Mouse (Mus musculus): ENCODE results near the gene Naaladl2.
A peak's percentile ranks its signal among the peaks of the same experiment; 100 is the strongest.
"Not testable (repeated sequence)": the region's sequence is repeated elsewhere in the genome, so short reads cannot be mapped to it uniquely, and the experiment has no call there.

The Naaladl2 gene

DNA sequence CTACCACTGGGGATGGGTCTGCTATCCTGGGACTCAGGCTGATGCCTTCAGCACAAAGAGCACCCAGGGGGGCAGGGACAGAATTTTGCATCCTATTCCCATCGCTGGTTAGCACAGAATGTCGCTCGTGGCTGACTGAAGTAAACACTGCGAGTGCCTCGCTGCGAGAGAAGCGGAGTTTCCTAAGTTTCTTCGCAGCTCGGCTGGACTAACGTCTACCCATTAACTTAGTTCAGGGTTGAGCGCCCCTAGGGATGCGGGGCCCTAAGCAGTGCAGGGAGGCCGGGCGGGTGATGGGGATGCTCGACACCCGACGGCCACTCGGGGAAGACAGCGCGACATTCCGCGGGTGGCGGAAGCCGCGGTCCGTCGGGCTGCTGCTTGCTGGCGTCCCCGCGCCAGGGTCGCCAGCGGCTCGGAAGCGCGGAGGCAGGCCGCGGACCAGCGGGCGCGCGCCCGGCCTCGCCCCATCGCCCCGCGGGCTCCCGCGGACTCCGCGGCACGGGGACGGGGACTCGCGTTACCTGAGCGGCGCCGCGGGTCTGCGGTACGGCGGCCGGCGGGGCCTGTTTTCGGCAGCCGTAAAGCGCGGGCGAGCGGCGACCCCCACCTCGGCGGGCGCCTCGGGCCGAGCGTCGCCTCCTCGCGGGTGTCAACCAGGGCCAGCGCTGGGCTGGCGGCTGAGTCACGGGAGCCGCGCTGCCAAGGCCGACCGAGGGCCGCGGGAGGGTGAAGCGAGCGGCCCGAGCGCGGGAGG, at the start of gene Naaladl2:
Naaladl2 (minus strand) TSS at position 707 of the 757 bp plus-strand sequence.
- DNase-seq (ENCODE audit: extremely low read depth, low read depth, low spot score): no peak

DNA sequence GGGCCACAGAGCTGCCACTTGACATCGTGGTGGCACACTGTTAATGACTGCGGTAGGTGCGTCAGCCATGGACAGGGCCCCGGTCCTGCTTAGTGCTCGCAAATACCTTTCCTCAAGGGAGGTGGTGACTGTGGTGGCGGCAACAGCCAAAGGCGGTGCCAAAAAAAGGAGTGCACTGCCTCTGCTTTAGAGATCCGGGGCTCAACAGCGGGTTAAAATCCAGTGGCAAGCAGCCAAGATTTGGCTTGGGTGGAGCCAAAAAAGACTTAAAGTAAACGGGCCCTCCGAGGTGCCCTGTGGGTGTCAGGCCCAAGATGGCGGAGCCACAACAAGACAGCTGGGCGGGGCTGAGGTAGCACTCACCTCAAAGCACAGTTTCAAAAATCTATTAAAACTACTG, 7.7 kb upstream of the Naaladl2 start:
- DNase-seq (ENCODE audit: extremely low read depth, low read depth, low spot score): no peak

DNA sequence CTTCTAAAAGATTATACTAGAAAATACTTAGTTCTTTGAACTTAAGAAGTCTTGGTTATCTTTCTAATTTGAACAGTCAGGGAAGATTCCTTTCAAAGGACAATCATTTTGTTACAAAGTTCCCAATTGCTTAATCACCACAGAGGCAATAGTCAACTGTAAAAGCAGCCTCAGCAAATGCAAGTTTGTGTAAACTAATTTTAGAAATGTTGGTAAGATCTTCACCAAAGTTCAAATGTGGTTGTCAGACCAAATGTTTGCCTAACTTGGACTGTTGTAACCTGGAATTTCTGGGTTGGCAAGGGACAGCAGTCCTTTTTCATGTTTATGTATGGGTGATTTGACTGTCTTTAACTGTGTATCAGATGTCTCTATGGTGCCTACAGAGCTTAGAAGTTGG, 3.2 kb upstream of the Naaladl2 start:
- DNase-seq (ENCODE audit: extremely low read depth, low read depth, low spot score): no peak

DNA sequence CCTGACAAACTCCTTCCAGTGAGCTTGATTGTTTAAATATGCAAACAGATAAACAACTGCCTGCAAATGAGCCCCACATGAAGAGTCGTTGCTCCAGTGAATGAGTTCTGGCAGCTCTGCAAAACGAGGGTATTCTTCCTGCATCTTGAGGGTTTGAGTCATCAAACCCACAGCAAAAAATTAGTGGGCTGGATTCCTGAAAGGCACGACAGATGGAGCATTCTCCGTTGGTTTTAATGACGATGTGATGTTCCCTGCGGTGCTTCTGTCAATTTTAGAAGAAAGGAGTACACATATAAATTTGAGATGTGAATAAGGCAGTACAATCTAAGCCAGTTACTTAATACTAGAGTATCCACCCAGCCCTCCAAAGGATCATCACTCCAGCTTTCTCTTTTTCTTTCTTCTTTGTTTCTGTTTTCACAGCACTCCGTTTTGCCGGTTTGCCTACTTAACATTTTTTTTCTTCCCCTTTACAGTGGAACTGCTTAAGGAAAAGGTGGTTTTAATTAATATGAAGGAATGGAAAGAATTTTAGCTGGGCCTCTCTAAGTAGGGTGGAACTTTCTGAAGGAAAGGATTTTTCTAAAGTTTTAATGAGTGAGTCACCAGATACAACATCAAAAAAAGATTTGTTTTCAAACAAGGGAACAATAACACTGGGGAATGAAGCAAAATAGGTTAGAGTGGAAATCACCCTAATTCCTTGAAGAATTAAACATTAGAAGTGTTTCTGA, 1.1 kb upstream of the Naaladl2 start:
- no peak for DNase-seq (ENCODE audit: extremely low read depth, low read depth, low spot score)

DNA sequence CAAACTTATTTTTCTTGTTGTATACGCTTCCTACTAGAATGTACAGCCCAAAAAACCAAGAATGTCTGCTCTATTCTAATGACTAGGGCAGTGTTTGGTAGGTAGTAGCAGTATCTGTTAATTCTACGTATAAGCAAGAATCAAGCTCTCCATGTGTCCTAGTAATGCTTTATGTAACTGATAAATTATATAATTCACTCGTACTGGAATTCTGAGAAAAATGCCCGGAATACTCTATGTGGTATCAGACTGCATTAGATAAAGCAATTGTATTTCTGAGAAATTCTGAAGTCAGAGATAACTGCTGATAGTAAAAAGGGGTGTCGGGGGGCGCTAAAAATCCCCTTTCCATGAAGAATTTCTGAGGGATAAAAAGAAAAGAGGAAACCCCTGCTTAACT, 950 bp downstream of the Naaladl2 start:
- no peak for DNase-seq (ENCODE audit: extremely low read depth, low read depth, low spot score)

DNA sequence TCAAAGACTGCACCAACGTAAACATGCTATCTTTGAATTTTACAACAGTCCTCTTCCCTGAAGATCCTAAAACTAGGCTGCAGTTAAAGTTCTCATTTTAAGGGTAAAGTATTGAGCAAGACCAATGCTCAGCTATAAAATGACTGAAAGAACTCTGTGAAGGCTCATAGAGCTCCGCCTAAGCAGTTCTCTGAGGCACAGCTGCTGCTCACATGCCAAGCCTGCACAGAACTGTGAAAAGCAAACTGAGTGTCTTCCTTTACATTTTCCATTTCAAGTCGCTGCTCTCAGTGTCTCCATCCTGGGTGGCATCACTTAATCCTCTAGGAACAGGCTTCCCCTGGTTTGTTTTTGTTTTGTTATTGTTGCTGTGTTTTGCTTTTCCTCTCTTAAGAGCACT, 12.2 kb downstream of the Naaladl2 start:
- no peak for DNase-seq (ENCODE audit: extremely low read depth, low read depth, low spot score)

DNA sequence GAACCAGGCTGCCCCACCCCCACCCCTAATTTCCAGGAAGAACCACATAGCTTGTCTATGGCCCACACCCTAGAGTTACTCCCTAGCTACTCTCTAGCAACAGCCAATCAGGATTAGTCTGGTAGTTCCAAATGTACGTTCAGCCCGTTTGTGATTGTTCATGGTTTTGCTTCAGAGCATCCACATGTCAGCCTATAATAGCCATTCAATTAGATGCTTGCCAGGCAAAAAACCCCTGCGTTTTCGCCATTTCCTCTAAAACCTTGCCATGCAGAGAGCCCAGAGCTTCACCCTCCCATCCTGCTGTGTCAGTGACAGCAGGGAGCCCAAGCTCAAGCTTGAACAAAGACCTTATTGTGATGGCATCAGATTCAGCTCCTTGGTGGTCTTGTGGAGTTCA, 16.2 kb downstream of the Naaladl2 start:
- DNase-seq (ENCODE audit: extremely low read depth, low read depth, low spot score): no peak

DNA sequence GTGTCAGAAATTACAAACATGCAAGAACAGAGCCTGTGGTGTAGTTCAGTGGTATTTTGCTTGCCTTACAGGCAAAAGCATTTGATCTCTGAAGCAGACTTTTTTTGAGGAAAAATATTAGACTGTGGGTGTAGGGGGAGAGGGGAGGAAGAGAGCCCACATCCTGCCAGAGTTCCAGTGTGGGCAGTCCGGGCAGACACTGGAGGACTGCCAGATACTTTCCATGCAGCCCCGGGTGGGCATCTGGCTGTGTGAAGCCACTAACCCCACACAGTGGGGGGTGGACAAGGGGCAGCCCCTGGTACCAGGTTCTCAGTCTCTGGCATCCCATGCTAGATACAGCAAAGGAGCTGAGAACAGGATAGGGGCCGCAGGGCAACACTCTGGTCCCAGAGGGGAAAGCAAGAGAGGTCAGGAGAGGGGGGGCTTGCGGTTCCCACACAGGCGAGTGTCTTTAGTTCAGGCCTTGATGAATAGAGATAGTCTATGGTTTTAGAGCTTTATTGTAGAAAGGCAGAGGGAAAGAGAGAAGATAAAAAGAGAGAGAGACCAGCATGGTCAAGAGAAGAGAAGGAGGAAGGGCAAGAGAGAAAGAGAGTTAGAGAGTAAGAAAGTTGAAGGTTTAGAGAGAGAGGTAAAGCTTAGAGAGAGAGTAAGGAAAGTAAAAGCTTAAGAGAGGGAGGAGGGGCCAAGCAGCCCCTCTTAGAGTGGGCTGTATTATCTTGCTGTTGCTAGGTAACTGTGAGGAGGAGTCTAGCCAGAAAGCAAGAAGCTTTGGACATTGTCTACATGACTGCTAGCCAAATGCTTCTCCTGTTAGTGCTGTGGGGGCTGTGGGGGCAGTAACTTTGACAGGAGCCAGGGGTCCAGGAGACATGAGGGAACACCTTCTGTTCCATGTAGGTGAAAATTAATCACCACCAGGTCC, 18.9 kb downstream of the Naaladl2 start:
- no peak for DNase-seq (ENCODE audit: extremely low read depth, low read depth, low spot score)

DNA sequence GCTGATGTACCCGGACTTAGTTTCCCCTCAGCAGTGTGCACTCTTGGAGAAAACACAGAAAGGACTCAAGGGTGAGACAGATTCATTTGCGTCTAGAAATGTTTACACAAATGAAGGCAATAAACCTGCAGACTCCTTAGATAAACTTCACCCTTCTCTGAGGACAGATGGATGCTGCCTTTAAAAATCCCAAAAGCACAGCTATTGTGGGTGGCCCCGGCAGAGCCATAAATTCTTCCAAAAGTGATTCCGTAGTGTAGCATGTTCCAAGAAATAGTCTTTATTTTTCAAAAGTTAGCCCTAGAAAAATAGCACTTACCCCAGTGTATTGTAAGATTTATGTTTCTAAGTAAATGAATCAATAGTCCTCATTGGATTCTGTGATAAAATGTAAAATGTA, 31.0 kb downstream of the Naaladl2 start:
- no peak for DNase-seq (ENCODE audit: extremely low read depth, low read depth, low spot score)

DNA sequence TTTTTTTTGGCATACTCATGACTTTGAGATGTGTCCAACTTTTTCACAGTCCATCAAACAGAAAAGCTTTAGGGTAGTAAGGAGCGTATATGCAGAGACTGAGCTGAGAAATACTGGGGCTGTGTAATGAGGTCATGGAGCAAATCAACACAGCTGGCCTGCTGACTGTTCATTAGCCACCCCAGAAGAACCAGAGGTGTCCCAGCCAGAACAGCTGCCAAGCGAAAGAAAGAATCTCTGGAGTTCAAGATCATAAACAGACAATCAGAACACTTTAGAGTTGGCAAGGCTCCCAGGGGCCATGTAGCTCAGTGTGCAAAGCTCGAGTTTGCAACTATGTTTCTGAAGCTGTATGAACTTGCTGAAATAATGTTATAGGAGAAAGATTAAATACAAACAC, 35.1 kb downstream of the Naaladl2 start:
- DNase-seq (ENCODE audit: extremely low read depth, low read depth, low spot score): peak; percentile 8

DNA sequence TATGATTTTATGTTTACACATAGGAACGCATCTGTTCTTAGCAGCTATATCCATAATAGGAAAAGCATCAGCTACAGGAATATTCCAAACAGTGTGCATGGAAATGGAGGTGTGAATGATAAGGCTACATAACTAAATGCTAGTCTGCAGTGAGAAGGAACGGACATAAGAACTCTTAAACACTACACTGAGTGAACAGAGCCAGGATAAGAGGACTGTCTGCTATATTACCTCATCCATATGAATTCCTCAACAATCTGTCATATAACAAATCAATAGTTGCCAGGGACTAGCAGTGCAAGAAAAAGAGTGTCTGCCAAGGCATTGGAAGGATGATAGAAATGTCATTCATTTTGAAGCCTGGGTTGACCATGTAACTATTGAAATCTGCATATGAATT, 51.1 kb downstream of the Naaladl2 start:
- no peak for DNase-seq (ENCODE audit: extremely low read depth, low read depth, low spot score)

DNA sequence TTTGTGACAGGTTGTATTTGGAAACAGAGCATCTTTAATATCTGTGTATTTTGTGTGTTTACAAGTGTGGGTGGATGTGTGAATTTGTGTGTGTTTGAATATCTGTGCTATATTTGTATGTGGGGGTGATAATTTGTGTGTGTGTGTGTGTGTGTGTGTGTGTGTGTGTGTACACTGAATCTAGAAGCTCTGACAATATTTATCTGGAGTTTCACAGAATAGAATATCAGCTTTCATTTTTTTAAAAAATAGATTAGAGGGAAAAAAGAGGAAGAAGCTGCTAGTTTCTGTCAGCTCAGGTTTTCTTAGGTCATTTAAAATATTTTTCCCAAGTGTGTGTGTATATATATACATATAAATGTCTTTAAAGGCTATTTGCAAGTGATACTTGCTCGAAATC, 68.3 kb downstream of the Naaladl2 start:
- no peak for DNase-seq (ENCODE audit: extremely low read depth, low read depth, low spot score)

DNA sequence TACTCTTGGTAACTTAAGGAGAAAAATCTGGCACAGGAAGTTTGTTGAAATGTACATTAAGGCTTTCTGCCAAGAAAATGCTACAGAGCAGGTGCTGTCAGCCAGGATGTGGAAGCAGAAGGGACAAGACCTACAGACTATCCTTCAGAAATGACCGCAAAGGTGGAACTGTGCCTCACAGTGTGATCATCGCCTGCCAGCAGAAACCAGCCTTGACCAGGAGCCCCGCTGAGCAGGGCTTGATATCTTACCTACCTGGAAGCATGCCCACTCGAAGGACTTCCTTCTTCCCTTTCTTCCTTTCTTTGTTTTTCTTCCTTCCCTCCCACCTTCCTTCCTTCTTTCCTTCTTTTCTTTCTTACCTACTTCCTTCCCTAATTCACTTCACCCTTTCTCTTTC, 69.8 kb downstream of the Naaladl2 start:
- DNase-seq (ENCODE audit: extremely low read depth, low read depth, low spot score): no peak

DNA sequence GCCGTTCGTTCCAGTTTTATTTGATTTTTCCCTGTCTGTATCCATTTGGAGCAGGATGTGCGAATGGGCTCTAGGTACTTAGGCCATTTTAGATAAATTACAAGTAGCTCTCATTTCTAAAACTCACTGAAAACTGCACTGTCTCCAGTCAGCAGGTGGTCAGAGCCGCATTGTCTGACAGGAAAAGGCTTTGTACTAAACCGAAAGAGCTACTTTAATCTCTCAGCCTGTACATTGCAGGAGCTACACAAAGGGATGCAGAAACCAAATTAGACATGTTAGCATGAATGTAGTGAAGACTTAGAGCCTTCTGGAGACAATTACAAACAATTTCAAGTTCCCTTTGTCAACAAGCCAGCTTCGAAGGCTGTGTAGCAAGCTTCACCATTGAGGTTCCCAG, 70.2 kb downstream of the Naaladl2 start:
- DNase-seq (ENCODE audit: extremely low read depth, low read depth, low spot score): no peak

DNA sequence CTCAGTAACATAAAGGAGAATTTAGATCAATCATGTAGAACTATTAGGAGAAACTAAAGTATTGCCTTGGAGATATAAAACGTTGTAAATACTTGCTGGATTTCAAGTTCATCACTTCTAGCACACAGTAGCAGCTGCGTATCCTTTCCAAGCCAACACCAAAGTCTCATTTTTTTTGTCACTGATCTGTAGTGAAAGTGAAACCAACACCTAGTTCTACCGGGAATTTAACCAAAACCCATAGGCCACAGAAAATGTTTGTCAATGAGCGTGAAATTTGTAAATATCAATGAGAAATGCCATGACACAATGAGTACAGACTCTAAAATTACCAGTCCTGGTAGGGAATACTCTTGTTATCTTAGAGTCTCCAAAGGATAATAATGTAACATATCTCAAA, 80.8 kb downstream of the Naaladl2 start:
- DNase-seq (ENCODE audit: extremely low read depth, low read depth, low spot score): no peak

DNA sequence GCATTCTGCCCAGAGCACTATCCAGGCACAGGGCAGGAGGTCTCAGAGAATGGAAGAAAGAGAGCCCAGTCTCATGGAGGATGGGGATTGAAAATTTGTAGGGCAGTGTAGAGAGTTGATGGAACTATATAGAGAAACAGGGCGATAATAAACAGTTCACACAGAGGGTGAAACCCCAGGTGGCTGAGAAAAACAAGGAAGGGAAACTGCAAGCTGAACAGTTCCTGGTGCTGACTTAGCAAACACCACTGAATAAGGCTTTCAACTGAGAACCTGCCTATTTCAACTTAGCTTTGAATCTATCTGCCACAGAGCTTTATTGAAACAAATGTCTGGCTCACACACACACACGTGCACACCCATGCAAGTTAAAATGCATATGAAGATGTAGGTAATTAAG, 91.1 kb downstream of the Naaladl2 start:
- no peak for DNase-seq (ENCODE audit: extremely low read depth, low read depth, low spot score)

DNA sequence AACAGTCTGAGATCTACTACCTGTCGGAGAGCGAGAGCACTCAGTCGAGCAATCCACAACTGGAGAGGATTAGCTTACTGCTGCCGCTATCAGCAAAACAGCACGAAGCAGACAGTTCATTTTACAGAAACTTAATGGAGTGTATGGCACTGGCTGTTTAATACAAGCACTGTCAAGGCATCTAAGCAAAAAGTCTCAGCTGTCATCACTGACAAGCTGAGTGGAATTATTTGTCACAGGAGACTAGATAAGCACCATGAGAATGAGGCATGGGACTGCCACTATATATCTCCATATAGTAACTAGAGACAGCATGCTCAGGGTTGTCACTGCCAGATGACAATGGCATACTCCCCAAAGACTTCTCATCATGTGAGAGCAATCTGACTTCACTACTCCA, 124.1 kb downstream of the Naaladl2 start:
- DNase-seq (ENCODE audit: extremely low read depth, low read depth, low spot score): no peak

DNA sequence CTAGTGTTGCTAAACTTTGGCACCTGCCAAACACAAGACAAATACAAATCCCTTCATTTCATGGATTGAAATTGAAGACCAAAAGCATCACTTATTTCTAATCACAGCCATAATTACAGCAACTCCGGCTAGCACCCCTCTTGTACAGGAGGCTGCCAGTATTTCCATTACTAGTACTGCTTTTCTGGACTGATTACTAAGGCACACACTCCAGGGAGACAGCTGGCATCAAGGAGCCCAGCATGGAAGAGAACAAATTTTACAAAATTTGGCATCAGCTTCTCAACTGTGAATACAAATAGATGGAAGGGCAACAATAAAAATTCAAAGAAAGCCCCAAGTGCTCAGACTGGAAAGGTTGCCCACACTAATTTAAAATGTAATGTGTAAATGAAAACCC, 133.3 kb downstream of the Naaladl2 start:
- DNase-seq (ENCODE audit: extremely low read depth, low read depth, low spot score): no peak

DNA sequence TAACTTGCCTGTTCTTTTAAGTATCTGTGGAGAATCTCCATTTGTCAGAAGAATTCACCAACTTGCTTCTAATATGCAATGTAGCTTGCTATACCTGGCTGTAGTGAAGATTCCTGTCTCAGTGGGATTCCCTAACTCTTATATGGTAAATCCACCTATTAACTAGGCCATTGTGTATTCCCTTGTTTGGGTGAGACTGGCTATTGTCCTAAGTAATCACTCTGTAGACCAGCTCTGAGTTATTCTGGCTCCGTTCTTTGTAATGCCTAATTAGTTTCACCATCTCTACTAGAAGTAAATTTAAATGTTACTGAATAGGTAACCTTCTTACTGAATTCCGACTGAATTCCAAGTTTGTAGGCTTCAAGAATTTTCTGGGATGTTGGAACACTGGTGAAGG, 137.3 kb downstream of the Naaladl2 start:
- DNase-seq (ENCODE audit: extremely low read depth, low read depth, low spot score): not testable (repeated sequence)

DNA sequence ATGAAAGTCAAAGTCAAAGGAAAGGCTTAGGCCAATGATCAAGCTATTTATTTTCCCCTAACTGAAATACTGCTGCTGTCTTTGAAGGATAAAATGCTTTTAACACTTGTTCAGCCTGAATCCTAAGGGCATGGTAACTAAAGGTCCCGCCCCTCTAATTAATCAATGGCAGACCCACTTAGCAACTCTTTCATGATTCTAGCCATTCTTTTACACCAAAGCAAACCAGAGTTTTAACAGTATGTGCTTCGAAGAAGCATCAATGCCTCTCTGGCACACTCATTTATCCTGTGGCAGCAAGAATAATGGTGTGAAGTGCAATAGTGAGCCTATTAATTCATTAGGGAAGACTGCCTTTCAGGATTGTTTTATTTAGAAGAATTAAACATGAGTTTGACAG, 151.5 kb downstream of the Naaladl2 start:
- DNase-seq (ENCODE audit: extremely low read depth, low read depth, low spot score): no peak

DNA sequence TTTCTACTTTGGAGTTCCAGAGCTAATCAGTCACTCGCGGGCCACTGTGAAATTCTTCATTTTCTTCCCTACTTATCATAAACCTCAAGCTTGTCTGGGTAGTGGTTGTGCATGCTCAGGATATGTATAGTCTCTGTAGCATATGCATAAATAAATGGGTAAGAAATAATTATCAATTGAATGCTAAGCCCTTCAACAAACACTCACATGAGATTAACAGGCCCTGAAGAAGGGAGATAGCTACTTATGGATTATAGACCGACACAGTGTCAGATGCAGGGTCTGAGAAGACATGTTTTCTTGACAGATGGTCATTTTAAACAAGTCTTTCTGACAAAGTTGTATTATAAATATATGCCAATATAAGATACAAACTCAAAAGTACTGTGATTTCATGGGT, 152.0 kb downstream of the Naaladl2 start:
- DNase-seq (ENCODE audit: extremely low read depth, low read depth, low spot score): no peak

DNA sequence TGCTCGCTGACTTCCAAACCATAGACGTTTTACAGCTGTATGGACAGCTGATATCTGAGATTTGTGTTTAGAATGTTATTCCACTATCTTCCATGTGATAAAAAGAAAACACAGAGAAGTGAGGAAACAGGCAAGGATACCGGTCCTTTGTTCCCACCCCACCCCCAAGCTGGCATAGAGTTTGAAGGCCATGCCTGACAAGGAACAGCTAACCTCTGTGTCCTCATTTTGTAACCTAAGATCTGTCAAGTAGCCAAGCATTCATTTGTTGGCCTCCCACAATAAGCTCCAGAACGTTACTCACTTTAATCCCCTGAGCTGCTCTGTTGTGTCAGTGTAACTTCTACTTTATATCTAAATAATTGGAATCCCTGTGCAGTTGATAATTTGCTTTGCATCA, 161.9 kb downstream of the Naaladl2 start:
- peak; percentile 81 for DNase-seq (ENCODE audit: extremely low read depth, low read depth, low spot score)
